8 mouse cellular contexts compared by ENCODE assay signal in genomic region chr3:108256719-108257637, GRCm38 (mm10). TPM values are rescaled to one million over a fixed set of nuclear protein-coding genes. Genes with fewer than 3 reads are reported as not detected.
DNase-seq lines count a peak whose midpoint lies in the region; ATAC-seq and TF ChIP-seq lines count a peak whose summit lies in the region.

Gene Psma5, plus strand, starts transcription at chr3:108256926.

- TF ChIP-seq CTCF in liver, embryonic 14.5 days (IDR thresholded peaks at IDR 0.05; ENCODE audit: low read depth), result no peak
- 0 out of 2 replicates have a peak, but pooled peaks have one; percentile 8 for TF ChIP-seq CTCF in stomach, postnatal 0 days (IDR thresholded peaks at IDR 0.05; ENCODE audit: low read depth)

- no peak for TF ChIP-seq EP300 in liver, embryonic 14.5 days (IDR thresholded peaks at IDR 0.05; ENCODE audit: low read depth)
- no peak for TF ChIP-seq EP300 in stomach, postnatal 0 days (optimal IDR thresholded peaks at IDR 0.05)

- ATAC-seq in heart, embryonic 15.5 days (replicated peaks; ENCODE audit: insufficient number of reproducible peaks, insufficient read depth, low FRiP score, low read depth), result peak; percentile 97
- ATAC-seq in liver, embryonic 14.5 days (ENCODE audit: insufficient read depth), result peak; percentile 98
- peak; percentile 99 for ATAC-seq in neural tube, embryonic 11.5 days (ENCODE audit: insufficient read depth, low FRiP score, low TSS enrichment)
- ATAC-seq in stomach, postnatal 0 days (ENCODE audit: low FRiP score, low TSS enrichment), result peak; percentile 99

- H3K27me3 ChIP-seq in forebrain, embryonic 10.5 days (ENCODE audit: poor library complexity, severe bottlenecking), result no peaks in the 10 kb centered on the region
- H3K27me3 ChIP-seq in heart, embryonic 15.5 days, result no peaks in the 10 kb centered on the region
- H3K27me3 ChIP-seq in liver, embryonic 14.5 days (ENCODE audit: control insufficient read depth, insufficient read depth, low read length), result no peaks in the 10 kb centered on the region
- H3K27me3 ChIP-seq in neural tube, embryonic 11.5 days (ENCODE audit: control insufficient read depth, insufficient read depth, low read length), result no peaks in the 10 kb centered on the region
- no peaks in the 10 kb centered on the region for H3K27me3 ChIP-seq in stomach, postnatal 0 days (ENCODE audit: control insufficient read depth, insufficient read depth, low read length)

- H3K4me2 ChIP-seq in heart, embryonic 15.5 days, result peak within 1 kb of the TSS; percentile 80
- H3K4me2 ChIP-seq in liver, embryonic 14.5 days (ENCODE audit: low read depth), result peak within 1 kb of the TSS; percentile 84
- peak within 1 kb of the TSS; percentile 65 for H3K4me2 ChIP-seq in neural tube, embryonic 11.5 days (ENCODE audit: low read depth)
- peak within 1 kb of the TSS; percentile 76 for H3K4me2 ChIP-seq in stomach, postnatal 0 days (replicated peaks; ENCODE audit: low read depth)

- H3K27ac ChIP-seq in forebrain, embryonic 10.5 days, result peak within 1 kb of the TSS; percentile 82
- H3K27ac ChIP-seq in heart, embryonic 15.5 days, result peak within 1 kb of the TSS; percentile 65
- peak within 1 kb of the TSS; percentile 93 for H3K27ac ChIP-seq in liver, embryonic 14.5 days
- H3K27ac ChIP-seq in neural tube, embryonic 11.5 days (ENCODE audit: low read depth, low read length), result 0 out of 2 replicates have a peak within 1 kb of the TSS, but pooled peaks have one; percentile 39
- H3K27ac ChIP-seq in stomach, postnatal 0 days (replicated peaks), result peak within 1 kb of the TSS; percentile 45

- peak within 1 kb of the TSS; percentile 95 for H3K9ac ChIP-seq in heart, embryonic 15.5 days
- H3K9ac ChIP-seq in liver, embryonic 14.5 days (replicated peaks), result peak within 1 kb of the TSS; percentile 90
- H3K9ac ChIP-seq in neural tube, embryonic 11.5 days (ENCODE audit: low read length), result peak within 1 kb of the TSS; percentile 81
- peak within 1 kb of the TSS; percentile 86 for H3K9ac ChIP-seq in stomach, postnatal 0 days (ENCODE audit: low read length)

- under 1% methylated on average over 79 of the region's 79 CpGs for WGBS in forebrain, embryonic 10.5 days
- WGBS in heart, embryonic 15.5 days, result under 1% methylated on average over 79 of the region's 79 CpGs
- under 1% methylated on average over 79 of the region's 79 CpGs for WGBS in liver, embryonic 14.5 days (ENCODE audit: insufficient replicate concordance)
- under 1% methylated on average over 76 of the region's 79 CpGs for WGBS in neural tube, embryonic 11.5 days
- WGBS in stomach, postnatal 0 days, result under 1% methylated on average over 77 of the region's 79 CpGs

- peak within 1 kb of the TSS; percentile 83 for H3K4me3 ChIP-seq in forebrain, embryonic 10.5 days
- H3K4me3 ChIP-seq in heart, embryonic 15.5 days, result peak within 1 kb of the TSS; percentile 97
- H3K4me3 ChIP-seq in liver, embryonic 14.5 days (ENCODE audit: insufficient read depth in 1 of 2, low read depth in 2 of 2, low read length in 2 of 2), result peak within 1 kb of the TSS; percentile 87 to 96
- peak within 1 kb of the TSS; percentile 97 for H3K4me3 ChIP-seq in neural tube, embryonic 11.5 days (ENCODE audit: low read depth, low read length)
- peak within 1 kb of the TSS; percentile 87 for H3K4me3 ChIP-seq in stomach, postnatal 0 days (ENCODE audit: low read depth, low read length)

- H3K4me1 ChIP-seq in forebrain, embryonic 10.5 days, result peaks cover 29% of the 10 kb centered on the region
- peaks cover 18% of the 10 kb centered on the region for H3K4me1 ChIP-seq in heart, embryonic 15.5 days (replicated peaks)
- peaks cover 16 to 19% of the 10 kb centered on the region in 2 experiments for H3K4me1 ChIP-seq in liver, embryonic 14.5 days (replicated peaks; ENCODE audit: control insufficient read depth in 2 of 2, insufficient read depth in 2 of 2, low read length in 1 of 2)
- peaks cover 3% of the 10 kb centered on the region; the same call in 1 of the 2 replicates for H3K4me1 ChIP-seq in neural tube, embryonic 11.5 days (ENCODE audit: control insufficient read depth, insufficient read depth, low read length)
- H3K4me1 ChIP-seq in stomach, postnatal 0 days (replicated peaks; ENCODE audit: control insufficient read depth, insufficient read depth), result no peaks in the 10 kb centered on the region

- peaks cover 13% of the 10 kb centered on the region for H3K36me3 ChIP-seq in forebrain, embryonic 10.5 days (replicated peaks)
- peaks cover 3% of the 10 kb centered on the region for H3K36me3 ChIP-seq in heart, embryonic 15.5 days
- peaks cover 3% of the 10 kb centered on the region for H3K36me3 ChIP-seq in liver, embryonic 14.5 days (replicated peaks; ENCODE audit: control insufficient read depth, insufficient read depth, low read depth)
- H3K36me3 ChIP-seq in neural tube, embryonic 11.5 days (ENCODE audit: control insufficient read depth, insufficient read depth, low read length), result no peaks in the 10 kb centered on the region
- no peaks in the 10 kb centered on the region for H3K36me3 ChIP-seq in stomach, postnatal 0 days (ENCODE audit: control insufficient read depth, insufficient read depth, low read length)

- peak; percentile 93 to 94 for DNase-seq in CD8-positive naive resting alpha-beta T cell, adult 2 months (ENCODE audit: low read depth in 2 of 2, low spot score in 2 of 2)
- DNase-seq in c-Kit-positive CD71-negative TER-119-negative erythroid progenitor cells, embryonic 14.5 days (ENCODE audit: low read depth), result peak; percentile 98
- DNase-seq in forebrain, embryonic 10.5 days (ENCODE audit: extremely low spot score, low spot score), result peak; percentile 97
- peak; percentile 98 for DNase-seq in kidney, postnatal 25 days
- peak; percentile 99 for DNase-seq in liver, embryonic 14.5 days (ENCODE audit: low read depth in 3 of 3, low spot score in 3 of 3)
- DNase-seq in neural tube, embryonic 11.5 days (ENCODE audit: low spot score), result peak; percentile 97
- peak; percentile 98 for DNase-seq in stomach, postnatal 0 days (ENCODE audit: low spot score)

- H3K9me3 ChIP-seq in forebrain, embryonic 10.5 days, result no peaks in the 10 kb centered on the region
- no peaks in the 10 kb centered on the region for H3K9me3 ChIP-seq in heart, embryonic 15.5 days (replicated peaks)
- H3K9me3 ChIP-seq in liver, embryonic 14.5 days (ENCODE audit: control insufficient read depth, low read length), result no peaks in the 10 kb centered on the region
- H3K9me3 ChIP-seq in neural tube, embryonic 11.5 days (ENCODE audit: control insufficient read depth, low read length), result no peaks in the 10 kb centered on the region
- H3K9me3 ChIP-seq in stomach, postnatal 0 days (ENCODE audit: control insufficient read depth, low read length), result no peaks in the 10 kb centered on the region

RNA-seq across cellular contexts. Expression of gene Psma5, which starts in this region (rescaled TPM):
- 353 and 358 TPM in 2 replicates for polyA plus RNA-seq in forebrain, embryonic 10.5 days (2016; fragmentation: Nextera tagmentation; extraction: Ambion mirVana)
- polyA plus RNA-seq in heart, embryonic 15.5 days (2015; fragmentation: Nextera tagmentation; extraction: Ambion mirVana), result 174 and 197 TPM in 2 replicates
- polyA plus RNA-seq in liver, embryonic 14.5 days (2012; rRNA removed), result 70.6 and 93.8 TPM in 2 replicates
- polyA plus RNA-seq in liver, embryonic 14.5 days (2014; fragmentation: Nextera tagmentation; extraction: Ambion mirVana), result 192 and 201 TPM in 2 replicates
- polyA plus RNA-seq in neural tube, embryonic 11.5 days (2014; fragmentation: Nextera tagmentation; extraction: Ambion mirVana), result 294 and 297 TPM in 2 replicates
- polyA plus RNA-seq in stomach, postnatal 0 days (2015; fragmentation: Nextera tagmentation; extraction: Ambion mirVana), result 159 and 166 TPM in 2 replicates

Comparison
In these comparisons a context has a peak if more than half of its experiments do, and no peak if none do; other contexts are left out.
1. Peak in every context shown above with its lines: DNase-seq, ATAC-seq, H3K4me3 ChIP-seq and H3K27ac ChIP-seq.
2. H3K27ac ChIP-seq: peak in every context shown above with its lines; median percentile 93 in liver, embryonic 14.5 days; 82 in forebrain, embryonic 10.5 days; 65 in heart, embryonic 15.5 days; 45 in stomach, postnatal 0 days; 39 in neural tube, embryonic 11.5 days.